Mouse (Mus musculus) spleen, adult 2 months (tissue): ENCODE data around the gene Ptch2.

ENCODE experiments used
- CTCF ChIP-seq: fragments of 200-500 bp; IDR thresholded peaks from 2 replicates; pipeline ENCODE4 v1.5.1; 2011; ENCODE audit warnings: mild to moderate bottlenecking, inconsistent platforms; ENCODE audit not compliant: insufficient read depth, insufficient read length, insufficient replicate concordance; ENCODE audit errors: extremely low read depth
- POLR2A ChIP-seq: fragments of 200-500 bp; IDR thresholded peaks from 2 replicates; pipeline ENCODE4 v1.6.1; 2011; ENCODE audit warnings: low read depth, low read length, inconsistent platforms

- TF ChIP-seq POLR2A: no peak
- no peak for TF ChIP-seq CTCF
Measured at GRCm38 (mm10) chr4:117070624-117071023, 25.3 kb upstream of the Ptch2 start.
